Mouse (Mus musculus) liver, embryonic 13.5 days (tissue): ENCODE data around the gene Tiam1. TPM values are rescaled to one million over a fixed set of nuclear protein-coding genes. Genes with fewer than 3 reads are reported as not detected.

Experiments
- ATAC-seq: fragments of 200-750 bp; cut with Nextera tagmentation; 2 replicates; pipeline ENCODE4 v1.8.0; 2017; ENCODE audit warnings: low read depth, mild to moderate bottlenecking, moderate number of reproducible peaks, moderate library complexity
- DNase-seq: peaks from one replicate; pipeline ENCODE4 v3.0.0; 2022
- H3K27ac ChIP-seq: fragments of 300-500 bp; sonication (generic); 2 replicates; pipeline ENCODE4 v1.5.1; 2015; ENCODE audit warnings: moderate library complexity, mild to moderate bottlenecking, inconsistent platforms
- H3K27me3 ChIP-seq: fragments of 300-500 bp; sonication (generic); 2 replicates; pipeline ENCODE4 v1.6.1; 2015; ENCODE audit warnings: mild to moderate bottlenecking, inconsistent platforms
- H3K36me3 ChIP-seq: fragments of 300-500 bp; sonication (generic); 2 replicates; pipeline ENCODE4 v1.6.1; 2015; ENCODE audit warnings: mild to moderate bottlenecking, inconsistent platforms
- H3K4me1 ChIP-seq: fragments of 300-500 bp; sonication (generic); replicated peaks from 2 replicates; pipeline ENCODE4 v1.6.1; 2015; ENCODE audit warnings: inconsistent platforms
- H3K4me2 ChIP-seq: fragments of 300-500 bp; sonication (generic); 2 replicates; pipeline ENCODE4 v1.6.1; 2015; ENCODE audit warnings: inconsistent platforms, mild to moderate bottlenecking, moderate library complexity
- H3K4me3 ChIP-seq: fragments of 300-500 bp; sonication (generic); replicated peaks from 2 replicates; pipeline ENCODE4 v1.5.1; 2015; ENCODE audit warnings: mild to moderate bottlenecking, inconsistent platforms
- H3K9ac ChIP-seq: fragments of 300-500 bp; sonication (generic); 2 replicates; pipeline ENCODE4 v1.6.1; 2015; ENCODE audit warnings: mild to moderate bottlenecking, inconsistent platforms
- H3K9me3 ChIP-seq: fragments of 300-500 bp; sonication (generic); replicated peaks from 2 replicates; pipeline ENCODE4 v1.6.1; 2016; ENCODE audit warnings: inconsistent platforms
- WGBS: fragments of 180-500 bp; shearing (Covaris S2); methylation state at CpG from one replicate; pipeline ENCODE4 v1.1.7; 2015; ENCODE audit not compliant: insufficient replicate concordance; 5-methylcytosine and 5-hydroxymethylcytosine counted together
- polyA plus RNA-seq: library from polyadenylated mRNA; unstranded; fragments of >200 nt; fragmentation: Nextera tagmentation; extraction: Ambion mirVana; gene quantifications from 2 replicates; pipeline ENCODE4 v1.2.1, GENCODE M21; 2015

Tiam1 gene
- polyA plus RNA-seq, 1 experiment from 2014 or later = 4.8 TPM

GRCm38 (mm10) chr16:89870059-89870458 is 273.5 kb downstream of the Tiam1 start:
- Histone ChIP-seq H3K36me3 (0 out of 2 replicates have a peak, but pooled peaks cover 3% of the 10 kb centered on the region), H3K9me3 (no peaks in the 10 kb centered on the region), H3K27me3 (no peaks in the 10 kb centered on the region), H3K4me3 (no peak overlapping the region), H3K9ac (no peak overlapping the region), H3K27ac (no peak overlapping the region), H3K4me2 (no peak overlapping the region), H3K4me1 (peaks cover 25% of the 10 kb centered on the region)
- 84% methylated on average over 6 of the region's 6 CpGs for WGBS
- DNase-seq = no peak
- no peak for ATAC-seq

- H3K9me3 ChIP-seq = no peaks in the 10 kb centered on the region
- no peak overlapping the region for H3K4me3 ChIP-seq
- peaks cover 25% of the 10 kb centered on the region for H3K4me1 ChIP-seq
- no peak overlapping the region for H3K9ac ChIP-seq
- 26% methylated on average over 3 of the region's 3 CpGs for WGBS
- no peak overlapping the region for H3K27ac ChIP-seq
- 0 out of 2 replicates have a peak, but pooled peaks cover 3% of the 10 kb centered on the region for H3K36me3 ChIP-seq
- no peak for DNase-seq
- no peaks in the 10 kb centered on the region for H3K27me3 ChIP-seq
- ATAC-seq = no peak
- no peak overlapping the region for H3K4me2 ChIP-seq
Observed at GRCm38 (mm10) chr16:89868502-89868901, 275.1 kb downstream of the Tiam1 start.

- Histone ChIP-seq H3K27me3 (no peaks in the 10 kb centered on the region), H3K36me3 (0 out of 2 replicates have a peak, but pooled peaks cover 3% of the 10 kb centered on the region), H3K4me2 (no peak overlapping the region), H3K4me3 (no peak overlapping the region), H3K27ac (no peak overlapping the region), H3K9me3 (no peaks in the 10 kb centered on the region), H3K4me1 (peaks cover 16% of the 10 kb centered on the region), H3K9ac (no peak overlapping the region)
- DNase-seq (no peak), ATAC-seq (no peak)
- WGBS = 84% methylated on average over 26 of the region's 26 CpGs
Observed at GRCm38 (mm10) chr16:89867212-89867829, 276.2 kb downstream of the Tiam1 start.

DNA sequence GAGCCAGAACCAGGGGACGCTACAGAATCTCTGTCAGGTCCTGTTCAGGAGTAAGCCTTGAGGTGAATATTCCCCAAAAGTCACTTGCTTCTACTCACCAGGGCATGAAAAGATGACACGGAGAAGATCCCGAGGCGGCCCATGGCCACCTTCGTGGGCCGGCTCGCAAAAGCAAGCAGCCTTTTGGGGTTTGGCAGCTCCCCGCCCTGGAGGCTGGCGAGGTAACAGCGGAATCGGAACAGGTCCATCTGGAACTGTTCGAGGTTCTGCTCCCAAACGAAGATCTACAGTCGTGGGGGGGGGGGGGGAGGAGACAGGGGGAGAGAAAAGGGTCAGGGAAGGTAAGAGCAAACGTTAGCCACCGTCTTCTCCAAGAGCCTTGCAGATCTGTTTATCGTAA is 278.4 kb downstream of the Tiam1 start:
- WGBS = 82% methylated on average over 17 of the region's 17 CpGs
- Histone ChIP-seq H3K4me2 (no peak overlapping the region), H3K27ac (no peak overlapping the region), H3K27me3 (no peaks in the 10 kb centered on the region), H3K9me3 (no peaks in the 10 kb centered on the region), H3K4me3 (no peak overlapping the region), H3K36me3 (0 out of 2 replicates have a peak, but pooled peaks cover 3% of the 10 kb centered on the region), H3K9ac (no peak overlapping the region), H3K4me1 (no peaks in the 10 kb centered on the region)
- ATAC-seq (no peak), DNase-seq (no peak)

GRCm38 (mm10) chr16:89864710-89865109 is 278.9 kb downstream of the Tiam1 start:
- Histone ChIP-seq H3K4me2 (no peak overlapping the region), H3K9ac (no peak overlapping the region), H3K36me3 (0 out of 2 replicates have a peak, but pooled peaks cover 3% of the 10 kb centered on the region), H3K27me3 (no peaks in the 10 kb centered on the region), H3K9me3 (no peaks in the 10 kb centered on the region), H3K4me1 (no peaks in the 10 kb centered on the region), H3K4me3 (no peak overlapping the region), H3K27ac (no peak overlapping the region)
- ATAC-seq (no peak), DNase-seq (no peak)
- WGBS = 75% methylated on average over 3 of the region's 3 CpGs

GRCm38 (mm10) chr16:89863264-89863663 is 280.3 kb downstream of the Tiam1 start:
- Histone ChIP-seq H3K27ac (no peak overlapping the region), H3K9me3 (no peaks in the 10 kb centered on the region), H3K36me3 (0 out of 2 replicates have a peak, but pooled peaks cover 3% of the 10 kb centered on the region), H3K9ac (no peak overlapping the region), H3K4me1 (no peaks in the 10 kb centered on the region), H3K4me2 (no peak overlapping the region), H3K4me3 (no peak overlapping the region), H3K27me3 (no peaks in the 10 kb centered on the region)
- no peak for ATAC-seq
- no peak for DNase-seq
- 59% methylated on average over 5 of the region's 5 CpGs for WGBS

DNA sequence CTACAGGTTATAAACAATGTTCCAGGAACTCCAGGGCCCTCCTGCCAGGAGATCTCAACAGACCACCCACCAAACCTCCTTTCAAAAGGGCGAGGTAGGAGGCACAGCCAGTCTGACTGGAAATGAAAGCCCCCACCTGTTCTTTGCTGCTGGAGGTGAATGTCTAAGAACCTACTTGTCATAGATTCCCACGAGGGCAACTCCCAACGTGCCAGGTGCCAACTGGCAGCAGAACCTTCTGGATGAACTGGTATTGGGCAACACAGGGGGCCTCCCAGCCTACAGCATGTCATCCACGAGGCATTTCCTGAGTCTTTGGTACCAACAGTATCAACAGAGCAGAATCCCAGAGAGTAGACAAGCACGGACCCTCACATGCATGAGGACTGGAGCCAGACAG is 282.0 kb downstream of the Tiam1 start:
- Histone ChIP-seq H3K4me1 (no peaks in the 10 kb centered on the region), H3K4me3 (no peak overlapping the region), H3K27ac (no peak overlapping the region), H3K36me3 (0 out of 2 replicates have a peak, but pooled peaks cover 6% of the 10 kb centered on the region), H3K9ac (no peak overlapping the region), H3K27me3 (no peaks in the 10 kb centered on the region), H3K9me3 (no peaks in the 10 kb centered on the region), H3K4me2 (no peak overlapping the region)
- ATAC-seq (no peak), DNase-seq (no peak)
- WGBS = 46% methylated on average over 5 of the region's 5 CpGs

DNA sequence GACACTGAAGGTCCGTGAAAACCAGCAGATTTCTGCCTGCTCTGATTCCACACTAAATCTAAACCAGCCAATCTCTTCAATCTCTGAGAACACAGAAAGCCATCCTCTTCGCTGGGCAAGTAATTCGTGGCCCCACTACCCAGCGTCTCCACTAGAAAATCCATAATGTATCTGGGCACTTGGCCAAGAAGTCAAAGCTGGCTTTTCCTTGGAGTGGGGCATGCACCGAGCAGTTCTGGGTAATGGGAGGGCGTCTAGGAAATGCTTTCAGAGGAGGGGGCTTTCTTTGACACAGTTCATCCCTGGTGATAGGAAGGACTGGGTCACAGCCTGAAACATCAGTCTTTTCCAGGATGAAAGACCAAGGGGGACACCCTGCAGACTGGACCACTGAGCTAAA is 282.9 kb downstream of the Tiam1 start:
- H3K4me2 ChIP-seq = no peak overlapping the region
- H3K36me3 ChIP-seq = 0 out of 2 replicates have a peak, but pooled peaks cover 2% of the 10 kb centered on the region
- H3K9me3 ChIP-seq = no peaks in the 10 kb centered on the region
- H3K9ac ChIP-seq = no peak overlapping the region
- no peaks in the 10 kb centered on the region for H3K4me1 ChIP-seq
- WGBS = 71% methylated on average over 6 of the region's 6 CpGs
- ATAC-seq = no peak
- H3K27ac ChIP-seq = no peak overlapping the region
- no peak overlapping the region for H3K4me3 ChIP-seq
- no peaks in the 10 kb centered on the region for H3K27me3 ChIP-seq
- DNase-seq = no peak

DNA sequence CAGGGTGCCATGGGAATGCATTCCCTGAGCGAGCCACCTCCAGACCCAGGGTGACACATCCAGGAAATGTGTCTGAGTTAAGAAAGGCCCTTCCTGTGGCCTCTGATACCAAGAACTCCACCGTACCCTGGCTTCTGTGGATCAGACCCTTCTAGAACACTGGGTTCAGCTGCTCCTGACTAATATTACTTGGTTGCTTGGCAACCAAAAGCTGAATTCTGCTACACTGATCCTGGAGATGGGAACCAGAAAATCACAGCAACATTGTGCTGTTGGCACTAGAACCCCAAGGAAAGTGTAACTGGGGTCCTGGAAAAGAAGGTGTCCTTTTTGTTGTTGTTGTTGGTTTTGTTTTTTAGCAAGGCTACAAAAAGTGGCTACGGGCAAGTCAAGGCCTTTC is 285.9 kb downstream of the Tiam1 start:
- Histone ChIP-seq H3K4me1 (no peaks in the 10 kb centered on the region), H3K4me2 (no peak overlapping the region), H3K9ac (no peak overlapping the region), H3K9me3 (no peaks in the 10 kb centered on the region), H3K27ac (no peak overlapping the region), H3K36me3 (0 out of 2 replicates have a peak, but pooled peaks cover 2% of the 10 kb centered on the region), H3K4me3 (no peak overlapping the region), H3K27me3 (no peaks in the 10 kb centered on the region)
- WGBS = 66% methylated on average over 3 of the region's 3 CpGs
- no peak for DNase-seq
- no peak for ATAC-seq

DNA sequence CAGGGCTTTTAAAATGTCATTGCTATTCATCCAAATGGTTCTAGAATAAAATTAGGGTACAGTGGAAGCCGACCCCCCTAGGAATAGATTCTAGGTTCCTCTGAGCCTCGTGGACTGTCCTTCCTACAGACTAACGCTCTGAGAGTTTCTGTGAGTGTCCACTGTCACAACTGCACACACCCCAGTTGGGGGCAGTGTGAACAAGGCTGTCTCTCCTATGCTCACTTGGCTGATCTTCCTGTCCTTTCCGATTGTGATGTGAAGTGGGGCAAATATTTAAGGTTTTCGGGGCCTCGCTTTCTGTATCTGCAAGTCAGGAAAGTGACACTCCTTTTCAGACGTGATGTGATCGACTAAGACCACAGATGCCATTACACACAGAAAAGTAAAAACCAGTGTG is 288.8 kb downstream of the Tiam1 start:
- H3K4me1 ChIP-seq = no peaks in the 10 kb centered on the region
- ATAC-seq = no peak
- no peak overlapping the region for H3K27ac ChIP-seq
- no peak for DNase-seq
- no peaks in the 10 kb centered on the region for H3K27me3 ChIP-seq
- H3K4me3 ChIP-seq = no peak overlapping the region
- 0 out of 2 replicates have a peak, but pooled peaks cover 2% of the 10 kb centered on the region for H3K36me3 ChIP-seq
- no peak overlapping the region for H3K9ac ChIP-seq
- no peaks in the 10 kb centered on the region for H3K9me3 ChIP-seq
- WGBS = 71% methylated on average over 8 of the region's 8 CpGs
- no peak overlapping the region for H3K4me2 ChIP-seq

- ATAC-seq = no peak
- 67% methylated on average over 9 of the region's 9 CpGs for WGBS
Observed at GRCm38 (mm10) chr16:89851333-89851732, 292.2 kb downstream of the Tiam1 start.

More at GRCm38 (mm10) chr16:89851333-89851732, 292.2 kb downstream of the Tiam1 start:
- Histone ChIP-seq H3K9ac (no peak overlapping the region), H3K4me1 (no peaks in the 10 kb centered on the region), H3K27me3 (no peaks in the 10 kb centered on the region), H3K36me3 (peaks cover 4% of the 10 kb centered on the region; the same call in 1 of the 2 replicates), H3K9me3 (no peaks in the 10 kb centered on the region), H3K27ac (no peak overlapping the region), H3K4me3 (no peak overlapping the region), H3K4me2 (no peak overlapping the region)
- no peak for DNase-seq
